Mouse (Mus musculus) midbrain, postnatal 0 days (tissue): ENCODE results near the gene Ada. TPM values are rescaled to one million over a fixed set of nuclear protein-coding genes. Genes with fewer than 3 reads are reported as not detected.

ENCODE experiments used
- ATAC-seq: fragments of 200-750 bp; cut with Nextera tagmentation; 2 replicates; pipeline ENCODE4 v1.8.0; 2017; ENCODE audit warnings: moderate number of reproducible peaks, mild to moderate bottlenecking, moderate TSS enrichment, moderate library complexity; ENCODE audit not compliant: low FRiP score
- DNase-seq: peaks from one replicate; pipeline ENCODE4 v3.0.0-alpha.2; 2015; ENCODE audit warnings: low spot score
- H3K27ac ChIP-seq: fragments of 300-500 bp; sonication (generic); 2 replicates; pipeline ENCODE4 v1.5.1; 2014; ENCODE audit warnings: low read depth, mild to moderate bottlenecking, low read length, mixed read lengths
- H3K27me3 ChIP-seq: fragments of 300-500 bp; sonication (generic); 2 replicates; pipeline ENCODE4 v1.6.1; 2014; ENCODE audit warnings: low read length, control low read depth, mixed read lengths; ENCODE audit not compliant: insufficient read depth
- H3K36me3 ChIP-seq: fragments of 300-500 bp; sonication (generic); 2 replicates; pipeline ENCODE4 v1.6.1; 2014; ENCODE audit warnings: low read length, control low read depth, mixed read lengths; ENCODE audit not compliant: insufficient read depth
- H3K4me1 ChIP-seq: fragments of 300-500 bp; sonication (generic); 2 replicates; pipeline ENCODE4 v1.6.1; 2014; ENCODE audit warnings: mild to moderate bottlenecking, control low read depth, antibody characterized with exemption, low read length, mixed read lengths; ENCODE audit not compliant: insufficient read depth
- H3K4me2 ChIP-seq: fragments of 300-500 bp; sonication (generic); 2 replicates; pipeline ENCODE4 v1.6.1; 2014; ENCODE audit warnings: low read depth, mild to moderate bottlenecking, low read length, mixed read lengths; ENCODE audit not compliant: poor library complexity, severe bottlenecking
- H3K4me3 ChIP-seq: fragments of 300-500 bp; sonication (generic); 2 replicates; pipeline ENCODE4 v1.5.1; 2014; ENCODE audit warnings: low read depth, mild to moderate bottlenecking, low read length, moderate library complexity
- H3K9ac ChIP-seq: fragments of 300-500 bp; sonication (generic); replicated peaks from 2 replicates; pipeline ENCODE4 v1.6.1; 2014; ENCODE audit warnings: mild to moderate bottlenecking, low read length, moderate library complexity, mixed read lengths; ENCODE audit not compliant: poor library complexity, severe bottlenecking
- H3K9me3 ChIP-seq: fragments of 300-500 bp; sonication (generic); 2 replicates; pipeline ENCODE4 v1.6.1; 2016; ENCODE audit warnings: low read length, control low read depth
- CTCF ChIP-seq: IDR thresholded peaks from 2 replicates; pipeline ENCODE4 v1.5.1; 2016; ENCODE audit warnings: antibody characterized with exemption, mild to moderate bottlenecking
- WGBS: fragments of 180-500 bp; shearing (Covaris S2); extraction: QIAGEN DNeasy Blood & Tissue Kit; methylation state at CpG from one replicate; pipeline ENCODE4 v1.1.7; 2014; 5-methylcytosine and 5-hydroxymethylcytosine counted together
- polyA plus RNA-seq: library from polyadenylated mRNA; unstranded; fragments of >200 nt; fragmentation: Nextera tagmentation; extraction: Ambion mirVana; gene quantifications from 2 replicates; pipeline ENCODE4 v1.2.1, GENCODE M21; 2015
- total RNA-seq: library from RNA; depleted of rRNA; stranded (reverse); fragments of >200 nt; gene quantifications from 2 replicates; pipeline ENCODE4 v1.2.3, GENCODE M21; 2014

Gene Ada
- total and polyA plus RNA-seq, 2 experiments from 2014 or later = 1.4 to 3.7 TPM

DNA sequence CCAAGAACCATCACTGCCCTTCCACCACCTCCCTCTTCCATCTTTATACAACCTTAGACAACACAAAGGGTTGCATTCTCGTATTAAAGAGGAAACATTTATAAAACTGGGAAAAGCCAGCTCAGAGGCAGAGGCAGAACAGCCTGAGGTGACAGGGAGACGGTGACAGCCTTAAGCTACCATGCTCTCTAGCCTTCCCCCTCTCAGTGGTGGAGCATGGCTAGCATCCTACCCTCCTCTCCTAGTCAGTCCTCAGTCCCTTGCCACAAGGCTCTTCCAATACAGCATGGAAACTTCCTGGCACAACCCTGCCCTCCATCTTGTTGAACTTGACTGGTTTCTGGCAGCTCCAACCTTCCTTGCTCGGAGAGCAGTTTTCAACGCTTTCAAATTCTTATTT is 21.7 kb downstream of the Ada start:
- Histone ChIP-seq H3K4me2 (no peak overlapping the region), H3K36me3 (peaks cover 19% of the 10 kb centered on the region), H3K4me3 (no peak overlapping the region), H3K27me3 (no peaks in the 10 kb centered on the region), H3K9me3 (no peaks in the 10 kb centered on the region), H3K9ac (no peak overlapping the region), H3K4me1 (no peaks in the 10 kb centered on the region), H3K27ac (no peak overlapping the region)
- ATAC-seq (no peak), DNase-seq (no peak)
- WGBS = 94% methylated on average over 4 of the region's 4 CpGs
- TF ChIP-seq CTCF = no peak

DNA sequence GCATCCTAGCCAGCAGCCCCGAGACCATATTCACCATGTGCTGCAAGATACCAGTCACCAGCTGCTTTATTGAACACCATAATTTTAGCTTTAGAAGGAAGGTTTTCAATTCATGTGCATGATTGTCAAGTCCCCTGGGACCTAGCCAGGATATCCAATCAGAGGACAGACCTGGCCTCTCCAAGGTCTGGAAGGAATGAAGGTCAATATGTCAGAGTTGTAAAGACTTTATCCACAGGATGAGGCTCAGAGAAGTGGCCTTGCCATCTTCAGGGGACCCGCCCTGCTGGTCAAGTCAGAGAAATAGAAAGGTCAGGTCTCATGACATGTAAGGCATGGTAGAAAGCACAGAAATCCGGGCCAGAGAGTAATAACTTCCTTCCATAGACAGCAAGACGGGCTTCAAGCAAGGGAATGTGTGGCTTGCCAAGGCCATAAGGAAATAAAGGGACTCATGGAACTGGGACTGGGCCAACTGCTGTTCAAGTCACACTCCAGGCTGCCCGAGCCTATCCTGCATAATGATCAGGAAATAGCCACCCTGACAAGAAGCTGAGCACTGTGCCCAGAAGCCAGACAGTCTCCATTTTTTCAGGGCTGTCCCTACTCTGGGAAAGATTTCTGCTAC is 23.2 kb downstream of the Ada start:
- Histone ChIP-seq H3K9me3 (no peaks in the 10 kb centered on the region), H3K4me3 (no peak overlapping the region), H3K27me3 (no peaks in the 10 kb centered on the region), H3K9ac (no peak overlapping the region), H3K4me2 (no peak overlapping the region), H3K27ac (no peak overlapping the region), H3K4me1 (no peaks in the 10 kb centered on the region), H3K36me3 (peaks cover 16% of the 10 kb centered on the region)
- DNase-seq (peak; percentile 60), ATAC-seq (no peak)
- no peak for TF ChIP-seq CTCF
- WGBS = 71% methylated on average over 5 of the region's 5 CpGs

DNA sequence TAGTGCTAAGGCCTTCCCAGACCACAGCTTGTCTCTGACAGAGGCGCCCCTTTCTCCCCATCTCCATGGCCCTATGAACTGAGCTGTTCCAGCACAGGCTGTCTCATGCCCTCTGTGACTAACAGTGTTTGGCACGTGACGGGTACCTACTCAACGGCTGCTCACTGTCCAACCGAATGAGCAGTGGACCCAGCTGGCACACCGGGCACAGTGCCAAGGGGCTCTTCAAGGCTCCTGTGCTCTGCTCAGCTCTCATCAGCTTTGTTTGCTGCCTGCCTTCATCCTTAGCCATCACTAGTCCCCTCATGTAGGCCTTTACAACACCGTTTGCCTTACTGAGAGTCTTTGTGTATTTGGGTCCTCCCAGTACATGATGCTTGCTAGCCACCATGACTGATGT is 27.5 kb downstream of the Ada start:
- 50% methylated on average over 7 of the region's 7 CpGs for WGBS

DNA sequence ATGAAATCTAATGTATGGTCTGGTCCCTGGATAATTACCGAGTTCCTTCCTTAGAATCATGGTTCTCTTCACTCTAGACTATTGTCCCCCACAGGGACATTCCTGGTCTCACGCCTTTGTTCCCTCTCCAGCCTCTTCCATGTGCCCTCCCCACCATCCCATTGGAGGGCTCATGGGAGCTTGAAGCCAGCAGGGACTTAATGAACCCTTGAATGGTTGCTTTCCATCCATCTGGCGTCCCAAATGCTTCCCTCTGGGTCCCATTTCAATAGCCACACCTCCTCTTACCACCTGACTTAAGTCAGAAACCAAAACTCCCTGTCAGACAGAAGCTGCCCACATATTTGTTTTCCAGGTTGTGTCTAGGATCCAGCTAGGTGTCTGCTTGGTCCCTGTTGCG is 30.4 kb downstream of the Ada start:
- no peak overlapping the region for H3K4me2 ChIP-seq
- H3K4me1 ChIP-seq = no peaks in the 10 kb centered on the region
- no peaks in the 10 kb centered on the region for H3K9me3 ChIP-seq
- peak; percentile 55 for DNase-seq
- H3K27ac ChIP-seq = no peak overlapping the region
- peaks cover 3% of the 10 kb centered on the region; the same call in 1 of the 2 replicates for H3K36me3 ChIP-seq
- no peak overlapping the region for H3K4me3 ChIP-seq
- no peak overlapping the region for H3K9ac ChIP-seq
- 36% methylated on average over 4 of the region's 4 CpGs for WGBS
- H3K27me3 ChIP-seq = no peaks in the 10 kb centered on the region
- TF ChIP-seq CTCF = no peak
- ATAC-seq = no peak

More for the DNA sequence above, 27.5 kb downstream of the Ada start:
- peak overlapping the region; percentile 33; the same call in 1 of the 2 replicates for H3K9ac ChIP-seq
- DNase-seq (peak; percentile 96), ATAC-seq (peak; percentile 55)
- H3K4me2 ChIP-seq = no peak overlapping the region
- peaks cover 12% of the 10 kb centered on the region; the same call in 1 of the 2 replicates for H3K36me3 ChIP-seq
- no peak overlapping the region for H3K27ac ChIP-seq
- H3K27me3 ChIP-seq = no peaks in the 10 kb centered on the region
- H3K4me1 ChIP-seq = no peaks in the 10 kb centered on the region
- TF ChIP-seq CTCF = no peak
- H3K9me3 ChIP-seq = no peaks in the 10 kb centered on the region
- H3K4me3 ChIP-seq = no peak overlapping the region

DNA sequence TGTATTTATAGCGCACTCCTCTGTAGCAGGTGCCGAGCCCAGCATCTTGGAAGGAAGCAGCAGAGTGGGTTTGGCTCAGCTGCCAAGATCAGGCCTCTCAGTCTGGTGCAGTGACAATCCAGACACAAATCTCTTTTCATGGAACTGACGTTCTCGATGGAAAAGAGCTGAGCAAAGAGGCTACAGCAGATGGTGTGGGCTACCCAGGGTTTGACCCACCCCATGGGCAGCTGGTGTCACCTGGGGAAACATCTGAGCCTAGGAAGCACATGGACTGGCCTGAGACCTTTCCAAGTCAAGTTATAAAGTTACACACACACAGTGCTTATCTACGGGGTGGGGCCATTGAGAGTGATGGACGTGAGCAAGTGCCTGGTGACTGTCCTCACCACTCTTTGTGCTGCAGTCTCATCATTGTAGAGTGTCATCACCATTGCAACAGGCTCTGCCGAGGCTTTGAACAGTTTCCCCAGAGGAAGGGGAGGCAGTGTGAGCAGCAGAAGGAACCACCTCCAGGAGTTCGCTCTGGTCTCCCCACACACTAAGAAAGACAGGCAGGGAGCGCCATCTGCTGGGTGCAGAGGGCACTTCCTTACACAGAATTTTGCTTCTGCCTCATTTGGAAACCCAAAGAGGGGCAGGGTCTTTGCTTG is 31.0 kb downstream of the Ada start:
- Histone ChIP-seq H3K9me3 (no peaks in the 10 kb centered on the region), H3K27ac (no peak overlapping the region), H3K36me3 (peaks cover 3% of the 10 kb centered on the region; the same call in 1 of the 2 replicates), H3K4me1 (no peaks in the 10 kb centered on the region), H3K27me3 (no peaks in the 10 kb centered on the region), H3K4me2 (no peak overlapping the region), H3K4me3 (no peak overlapping the region), H3K9ac (no peak overlapping the region)
- 32% methylated on average over 9 of the region's 9 CpGs for WGBS
- DNase-seq (peak; percentile 93), ATAC-seq (peak; percentile 81)
- peak; percentile 97 for TF ChIP-seq CTCF

DNA sequence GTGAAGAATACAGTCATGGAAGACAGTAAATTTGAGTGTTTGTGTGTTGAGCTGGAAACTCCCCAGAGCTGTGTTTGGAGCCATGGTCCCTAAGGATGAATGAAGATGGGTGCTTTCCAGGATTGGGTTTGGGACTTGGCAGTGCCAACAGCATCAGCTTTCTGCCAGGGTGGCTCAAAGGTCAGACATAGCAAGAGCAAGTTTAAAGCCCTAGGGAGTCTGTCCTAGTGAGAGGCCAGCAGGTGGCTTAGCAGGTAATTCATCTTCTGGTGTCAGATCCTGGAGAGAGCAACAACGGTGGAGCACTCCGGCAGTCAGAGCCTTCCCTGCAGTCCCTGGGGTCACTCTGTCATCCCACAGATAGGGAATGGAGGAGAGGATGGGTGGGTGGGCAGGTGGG is 31.5 kb downstream of the Ada start:
- Histone ChIP-seq H3K4me1 (no peaks in the 10 kb centered on the region), H3K27me3 (no peaks in the 10 kb centered on the region), H3K9me3 (no peaks in the 10 kb centered on the region), H3K9ac (no peak overlapping the region), H3K36me3 (peaks cover 3% of the 10 kb centered on the region; the same call in 1 of the 2 replicates), H3K4me3 (no peak overlapping the region), H3K4me2 (no peak overlapping the region), H3K27ac (no peak overlapping the region)
- peak; percentile 16 for DNase-seq
- no peak for TF ChIP-seq CTCF
- WGBS = 35% methylated on average over 2 of the region's 2 CpGs
- ATAC-seq = no peak
